Mouse (Mus musculus) midbrain, embryonic 10.5 days (tissue): ENCODE measurements at regions not wholly inside any gene's neighbourhood (a gene's known extent, or its start where the extent isn't known, plus 50 kb on each side); places are given as distances from the start of the nearest gene placed in this dataset.

Experiments
- DNase-seq: peaks from one replicate; pipeline ENCODE4 v3.0.0-alpha.2; 2017; ENCODE audit warnings: low spot score
- H3K27ac ChIP-seq: fragments of 300-500 bp; sonication (generic); replicated peaks from 2 replicates; pipeline ENCODE4 v1.5.1; 2016; ENCODE audit warnings: mild to moderate bottlenecking
- H3K27me3 ChIP-seq: fragments of 300-500 bp; sonication (generic); 2 replicates; pipeline ENCODE4 v1.6.1; 2016; ENCODE audit warnings: low read depth, mild to moderate bottlenecking; ENCODE audit not compliant: poor library complexity, severe bottlenecking
- H3K36me3 ChIP-seq: fragments of 300-500 bp; sonication (generic); 2 replicates; pipeline ENCODE4 v1.6.1; 2016; ENCODE audit warnings: mild to moderate bottlenecking, moderate library complexity
- H3K4me1 ChIP-seq: fragments of 300-500 bp; sonication (generic); 2 replicates; pipeline ENCODE4 v1.6.1; 2016
- H3K4me3 ChIP-seq: fragments of 300-500 bp; sonication (generic); 2 replicates; pipeline ENCODE4 v1.5.1; 2016; ENCODE audit warnings: mild to moderate bottlenecking, moderate library complexity
- H3K9me3 ChIP-seq: fragments of 300-500 bp; sonication (generic); replicated peaks from 2 replicates; pipeline ENCODE4 v1.6.1; 2016; ENCODE audit warnings: mild to moderate bottlenecking
- WGBS: fragments of 180-500 bp; shearing (Covaris S2); methylation state at CpG from one replicate; pipeline ENCODE4 v1.1.7; 2016; 5-methylcytosine and 5-hydroxymethylcytosine counted together

GRCm38 (mm10) chrX:22898698-22899051 lies 466.2 kb downstream of the Klhl13 start:
- WGBS, result 75% methylated on average over 1 of the region's 1 CpGs
- Histone ChIP-seq H3K4me3 (no peak overlapping the region), H3K9me3 (no peaks in the 10 kb centered on the region), H3K27ac (no peak overlapping the region), H3K36me3 (no peaks in the 10 kb centered on the region), H3K4me1 (no peaks in the 10 kb centered on the region), H3K27me3 (no peaks in the 10 kb centered on the region)
- DNase-seq, result no peak

- no peaks in the 10 kb centered on the region for H3K9me3 ChIP-seq
- H3K36me3 ChIP-seq, result no peaks in the 10 kb centered on the region
- H3K4me3 ChIP-seq, result no peak overlapping the region
- DNase-seq, result no peak
- H3K27me3 ChIP-seq, result no peaks in the 10 kb centered on the region
- no peaks in the 10 kb centered on the region for H3K4me1 ChIP-seq
- 57% methylated on average over 7 of the region's 7 CpGs for WGBS
- no peak overlapping the region for H3K27ac ChIP-seq
These were observed 466.7 kb downstream of the Klhl13 start for GRCm38 (mm10) chrX:22898048-22898697.

- H3K4me3 ChIP-seq, result no peak overlapping the region
- H3K4me1 ChIP-seq, result no peaks in the 10 kb centered on the region
- no peaks in the 10 kb centered on the region for H3K36me3 ChIP-seq
- no peak overlapping the region for H3K27ac ChIP-seq
- DNase-seq, result no peak
- no peaks in the 10 kb centered on the region for H3K9me3 ChIP-seq
- 88% methylated on average over 1 of the region's 1 CpGs for WGBS
- no peaks in the 10 kb centered on the region for H3K27me3 ChIP-seq
These were observed 495.1 kb downstream of the Klhl13 start for GRCm38 (mm10) chrX:22869791-22870190.

- H3K27me3 ChIP-seq, result no peaks in the 10 kb centered on the region
- peak overlapping the region; percentile 70 for H3K27ac ChIP-seq
- peaks cover 7% of the 10 kb centered on the region; the same call in 1 of the 2 replicates for H3K4me1 ChIP-seq
- 56% methylated on average over 9 of the region's 9 CpGs for WGBS
- H3K4me3 ChIP-seq, result no peak overlapping the region
- peak; percentile 22 for DNase-seq
- H3K36me3 ChIP-seq, result no peaks in the 10 kb centered on the region
- no peaks in the 10 kb centered on the region for H3K9me3 ChIP-seq
These were observed 515.1 kb downstream of the Klhl13 start for GRCm38 (mm10) chrX:22849522-22850495.

GRCm38 (mm10) chrX:22848778-22849177 lies 516.1 kb downstream of the Klhl13 start:
- Histone ChIP-seq H3K9me3 (no peaks in the 10 kb centered on the region), H3K27me3 (no peaks in the 10 kb centered on the region), H3K36me3 (no peaks in the 10 kb centered on the region), H3K27ac (no peak overlapping the region), H3K4me1 (peaks cover 7% of the 10 kb centered on the region; the same call in 1 of the 2 replicates), H3K4me3 (no peak overlapping the region)
- WGBS, result 24% methylated on average over 2 of the region's 2 CpGs
- DNase-seq, result no peak

GRCm38 (mm10) chrX:22833226-22833625 lies 531.7 kb downstream of the Klhl13 start:
- no peak for DNase-seq
- 33% methylated on average over 3 of the region's 3 CpGs for WGBS

GRCm38 (mm10) chrX:22805184-22805583 lies 559.7 kb downstream of the Klhl13 start:
- Histone ChIP-seq H3K9me3 (no peaks in the 10 kb centered on the region), H3K27ac (no peak overlapping the region), H3K4me1 (no peaks in the 10 kb centered on the region), H3K27me3 (no peaks in the 10 kb centered on the region), H3K36me3 (no peaks in the 10 kb centered on the region), H3K4me3 (no peak overlapping the region)
- WGBS, result 85% methylated on average over 1 of the region's 1 CpGs
- DNase-seq, result no peak

More at GRCm38 (mm10) chrX:22833226-22833625, 531.7 kb downstream of the Klhl13 start:
- Histone ChIP-seq H3K27me3 (no peaks in the 10 kb centered on the region), H3K36me3 (no peaks in the 10 kb centered on the region), H3K27ac (no peak overlapping the region), H3K9me3 (no peaks in the 10 kb centered on the region), H3K4me1 (no peaks in the 10 kb centered on the region), H3K4me3 (no peak overlapping the region)

- no peaks in the 10 kb centered on the region for H3K9me3 ChIP-seq
- no peaks in the 10 kb centered on the region for H3K4me1 ChIP-seq
- no peak for DNase-seq
- H3K27ac ChIP-seq, result no peak overlapping the region
- no peaks in the 10 kb centered on the region for H3K36me3 ChIP-seq
- H3K27me3 ChIP-seq, result no peaks in the 10 kb centered on the region
- H3K4me3 ChIP-seq, result no peak overlapping the region
- WGBS, result 88% methylated on average over 1 of the region's 1 CpGs
These were observed 594.8 kb downstream of the Klhl13 start for GRCm38 (mm10) chrX:22769971-22770530.

GRCm38 (mm10) chrX:22739235-22739634 lies 625.6 kb downstream of the Klhl13 start:
- Histone ChIP-seq H3K27me3 (no peaks in the 10 kb centered on the region), H3K4me1 (no peaks in the 10 kb centered on the region), H3K36me3 (no peaks in the 10 kb centered on the region), H3K4me3 (no peak overlapping the region), H3K27ac (no peak overlapping the region), H3K9me3 (no peaks in the 10 kb centered on the region)
- no peak for DNase-seq
- 77% methylated on average over 2 of the region's 2 CpGs for WGBS

- Histone ChIP-seq H3K36me3 (no peaks in the 10 kb centered on the region), H3K27me3 (no peaks in the 10 kb centered on the region), H3K4me3 (no peak overlapping the region), H3K9me3 (no peaks in the 10 kb centered on the region), H3K27ac (no peak overlapping the region), H3K4me1 (no peaks in the 10 kb centered on the region)
- WGBS, result 97% methylated on average over 2 of the region's 2 CpGs
- no peak for DNase-seq
These were observed 666.7 kb downstream of the Klhl13 start for GRCm38 (mm10) chrX:22698179-22698578.

- Histone ChIP-seq H3K36me3 (no peaks in the 10 kb centered on the region), H3K27ac (no peak overlapping the region), H3K4me3 (no peak overlapping the region), H3K27me3 (no peaks in the 10 kb centered on the region), H3K4me1 (no peaks in the 10 kb centered on the region), H3K9me3 (no peaks in the 10 kb centered on the region)
- WGBS, result 67% methylated on average over 3 of the region's 3 CpGs
- no peak for DNase-seq
These were observed 707.0 kb downstream of the Klhl13 start for GRCm38 (mm10) chrX:22657722-22658342.
